Mouse (Mus musculus): Measurements from ENCODE around the gene Prss28. TPM values are rescaled to one million over a fixed set of nuclear protein-coding genes. Genes with fewer than 3 reads are reported as not detected.

The Prss28 gene
- not detected in 2 replicates for polyA plus RNA-seq (2012; ENCODE audit: low replicate concordance)

DNA sequence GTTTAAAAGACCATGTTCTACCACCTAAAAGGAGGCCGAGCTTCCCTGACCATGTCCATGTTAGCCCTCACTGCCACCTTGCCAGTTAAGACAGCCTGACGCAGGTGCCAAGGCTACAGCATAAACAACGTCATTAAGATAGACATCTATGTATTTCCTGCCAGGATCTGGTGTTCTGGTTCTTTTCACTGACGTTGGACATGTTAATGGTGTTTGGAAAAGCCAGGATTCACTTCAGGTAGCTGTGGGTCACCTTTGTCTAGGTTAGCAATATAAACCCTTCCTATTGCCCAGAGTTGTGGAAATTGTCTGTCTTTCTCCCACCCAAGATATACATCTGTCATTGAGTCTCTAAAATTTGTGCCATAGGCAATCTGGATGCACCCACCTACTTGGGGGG, at the start of gene Prss28:
Gene Prss28 (plus strand): TSS at position 301 of the 400 bp plus-strand sequence.

DNA sequence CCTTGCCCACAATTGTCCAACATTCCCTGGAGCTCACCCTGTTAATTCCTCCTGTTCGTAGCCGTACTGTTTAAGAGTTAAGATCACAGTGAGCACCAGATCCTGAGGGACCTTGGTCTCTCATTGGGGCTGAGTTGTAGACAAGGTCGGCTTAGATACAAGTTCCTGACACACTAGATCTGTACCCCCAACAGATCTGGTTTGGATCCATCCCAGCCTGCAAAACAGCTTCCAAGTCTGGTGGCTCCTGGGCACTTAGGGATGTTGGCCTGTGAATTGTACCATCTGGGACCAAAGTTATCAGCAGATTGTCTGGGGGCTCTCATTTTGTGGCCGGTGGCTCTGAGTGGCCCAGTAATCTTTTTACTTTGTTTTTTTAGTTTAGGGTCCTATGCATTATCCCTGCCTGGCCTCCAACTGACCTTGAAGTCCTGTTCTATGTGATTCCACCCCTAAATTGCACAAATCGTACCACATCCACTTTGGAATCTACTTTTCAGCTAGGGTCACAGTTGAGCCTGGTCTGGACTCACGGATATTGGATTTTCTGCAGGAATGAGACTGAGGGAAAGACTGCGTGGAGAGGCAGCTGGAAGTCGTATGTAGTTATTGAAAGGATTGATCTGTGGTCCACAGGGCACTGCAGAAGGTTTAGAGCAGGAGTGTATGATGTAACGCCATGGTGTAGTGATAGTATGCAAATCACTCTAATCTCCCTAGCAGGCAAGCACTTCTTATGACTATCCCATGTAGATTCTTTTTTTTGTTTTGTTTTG, 33.7 kb upstream of the Prss28 start, which contains the start of gene Ube2i:
Gene Ube2i (minus strand): TSS at position 52 of the 776 bp plus-strand sequence.

DNA sequence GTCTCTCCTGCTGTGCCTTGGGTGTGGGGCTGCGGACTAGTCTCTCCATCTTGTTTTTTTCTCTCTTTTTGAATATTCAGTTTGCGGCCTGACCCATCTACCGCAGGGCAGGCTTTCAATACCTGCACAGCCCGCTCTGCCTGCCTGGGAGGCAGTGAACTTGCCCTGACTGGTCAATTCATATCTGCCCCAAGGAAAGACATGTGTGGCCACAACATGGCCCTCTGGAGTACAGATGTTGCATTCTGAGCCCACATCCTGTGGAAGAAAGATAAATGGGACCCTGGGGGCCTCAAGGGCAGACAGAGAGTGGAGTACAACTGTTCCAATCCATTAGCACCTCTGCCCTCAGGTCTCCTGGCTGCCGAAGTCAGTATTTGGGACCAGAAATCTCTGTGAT, 10.4 kb upstream of the Prss28 start, which contains the start of gene Prss34:
Gene Prss34 (plus strand): TSS at position 301 of the 400 bp plus-strand sequence.

DNA sequence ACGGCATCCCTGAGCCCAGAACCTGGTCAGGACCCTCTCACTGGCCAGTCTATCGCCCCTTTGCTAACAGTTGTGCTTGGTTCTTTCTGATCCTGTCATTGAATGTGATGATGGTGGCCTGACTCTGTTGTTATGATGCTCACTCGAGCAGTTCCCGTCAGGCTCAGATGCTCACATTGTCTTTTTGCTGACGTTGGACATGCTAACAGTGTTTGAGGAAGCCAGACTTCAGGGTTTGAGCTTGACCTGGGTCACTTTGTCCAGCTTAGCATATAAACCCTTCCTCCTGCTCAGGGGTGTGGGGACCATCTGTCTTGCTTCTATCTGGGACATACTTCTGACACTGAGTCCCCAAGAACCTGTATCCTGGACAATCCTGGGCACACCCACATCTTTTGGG, 9.9 kb downstream of the Prss28 start, which contains the start of gene Prss29:
Gene Prss29 (plus strand): TSS at position 301 of the 400 bp plus-strand sequence.

DNA sequence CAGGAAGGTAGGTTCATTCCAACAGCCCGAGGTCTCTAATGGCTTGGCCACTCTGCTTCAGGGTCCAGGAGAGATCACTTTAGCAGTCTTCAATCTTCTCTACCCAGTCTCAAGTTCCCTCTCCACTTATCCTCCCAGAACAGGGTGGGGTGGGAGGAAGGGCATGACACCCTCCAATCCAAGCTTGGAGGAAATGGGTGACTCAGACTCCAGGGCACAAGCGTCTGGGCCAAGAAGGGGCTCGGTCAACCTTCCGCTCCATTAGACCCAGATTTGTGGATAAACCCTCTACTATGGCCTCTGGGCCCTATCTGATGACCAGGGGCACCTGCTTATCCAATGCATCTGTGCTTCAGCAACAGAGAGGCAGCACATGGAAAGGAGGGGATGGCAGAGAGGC, 37.0 kb downstream of the Prss28 start, which contains the start of gene Tpsab1:
Gene Tpsab1 (minus strand): TSS at position 101 of the 400 bp plus-strand sequence.

Other genes starting within 250 kb of the Prss28 start
- 0.61 and 0.64 TPM in 2 replicates for gene Tmem204, start 225.1 kb upstream of the Prss28 start, polyA plus RNA-seq (2012; ENCODE audit: low replicate concordance)
- gene Telo2, start 192.7 kb upstream of the Prss28 start, polyA plus RNA-seq (2012; ENCODE audit: low replicate concordance): 18.2 and 46.2 TPM in 2 replicates
- not detected in 2 replicates for gene Ptx4, start 187.9 kb upstream of the Prss28 start, polyA plus RNA-seq (2012; ENCODE audit: low replicate concordance)
- gene Clcn7, start 175.3 kb upstream of the Prss28 start, polyA plus RNA-seq (2012; ENCODE audit: low replicate concordance): 27.7 and 32.4 TPM in 2 replicates
- not detected in 2 replicates for gene Ccdc154, start 146.2 kb upstream of the Prss28 start, polyA plus RNA-seq (2012; ENCODE audit: low replicate concordance)
- not detected in 2 replicates for gene Gm38655, start 133.2 kb upstream of the Prss28 start, polyA plus RNA-seq (2012; ENCODE audit: low replicate concordance)
- 43.9 and 71.2 TPM in 2 replicates for gene BC003965, start 124.1 kb upstream of the Prss28 start, polyA plus RNA-seq (2012; ENCODE audit: low replicate concordance)
- 54.2 and 108 TPM in 2 replicates for gene Unkl, start 120.2 kb upstream of the Prss28 start, polyA plus RNA-seq (2012; ENCODE audit: low replicate concordance)
- 3.7 and 11.8 TPM in 2 replicates for gene Gnptg, start 68.5 kb upstream of the Prss28 start, polyA plus RNA-seq (2012; ENCODE audit: low replicate concordance)
- gene Tsr3, start 68.5 kb upstream of the Prss28 start, polyA plus RNA-seq (2012; ENCODE audit: low replicate concordance): 10.5 and 15.0 TPM in 2 replicates
- gene Baiap3, start 52.3 kb upstream of the Prss28 start, polyA plus RNA-seq (2012; ENCODE audit: low replicate concordance): 0.28 and 0.75 TPM in 2 replicates
- gene Ube2i, start 34.0 kb upstream of the Prss28 start, polyA plus RNA-seq (2012; ENCODE audit: low replicate concordance): 152 and 183 TPM in 2 replicates
- gene Prss34, start 10.3 kb upstream of the Prss28 start, polyA plus RNA-seq (2012; ENCODE audit: low replicate concordance): 0.39 TPM in 1 of 2 replicates, not detected in the other
- gene Prss29, start 10.0 kb downstream of the Prss28 start, polyA plus RNA-seq (2012; ENCODE audit: low replicate concordance): 0.60 and 0.61 TPM in 2 replicates
- 0.16 and 0.36 TPM in 2 replicates for gene Tpsab1, start 36.9 kb downstream of the Prss28 start, polyA plus RNA-seq (2012; ENCODE audit: low replicate concordance)
- 0.93 and 1.2 TPM in 2 replicates for gene Tpsb2, start 57.7 kb downstream of the Prss28 start, polyA plus RNA-seq (2012; ENCODE audit: low replicate concordance)
- not detected in 2 replicates for gene Tpsg1, start 60.6 kb downstream of the Prss28 start, polyA plus RNA-seq (2012; ENCODE audit: low replicate concordance)
- 2.8 and 7.7 TPM in 2 replicates for gene Cacna1h, start 125.1 kb downstream of the Prss28 start, polyA plus RNA-seq (2012; ENCODE audit: low replicate concordance)
- gene Tekt4, start 146.0 kb downstream of the Prss28 start, polyA plus RNA-seq (2012; ENCODE audit: low replicate concordance): not detected in 2 replicates
- gene Sstr5, start 188.6 kb downstream of the Prss28 start, polyA plus RNA-seq (2012; ENCODE audit: low replicate concordance): not detected in 2 replicates